Mouse (Mus musculus) kidney, adult 8-10 months (tissue): ENCODE data around the gene Plekha5.
A peak's percentile ranks its signal among the peaks of the same experiment; 100 is the strongest.

Experiments
- DNase-seq, 2 experiments: peaks; one replicate each; pipeline ENCODE4 v3.0.0; 2022

The Plekha5 gene

GRCm38 (mm10) chr6:140456393-140457163 lies 32.7 kb downstream of the Plekha5 start:
- DNase-seq: no peak

DNA sequence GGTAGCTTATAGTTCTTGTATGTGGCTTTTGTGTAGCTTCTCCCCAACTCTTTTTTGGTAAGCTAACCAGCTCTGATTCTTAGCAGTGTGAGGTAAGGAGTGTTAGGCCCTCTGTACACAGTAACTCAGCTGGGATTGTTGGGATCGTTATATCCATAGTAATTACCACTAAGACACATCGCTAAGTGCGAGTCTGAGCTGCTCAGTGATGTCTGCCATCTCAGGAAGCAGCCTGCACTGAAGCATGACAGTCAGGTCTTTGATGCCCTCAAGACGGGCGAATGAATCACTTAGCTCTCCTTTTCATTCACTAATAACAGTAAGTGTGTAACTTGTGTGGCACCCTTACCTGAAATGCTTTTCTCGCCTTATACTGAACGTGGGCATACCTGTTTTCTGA lies 36.5 kb downstream of the Plekha5 start:
- no peak for DNase-seq

GRCm38 (mm10) chr6:140464818-140465217 lies 41.0 kb downstream of the Plekha5 start:
- DNase-seq: no peak

DNA sequence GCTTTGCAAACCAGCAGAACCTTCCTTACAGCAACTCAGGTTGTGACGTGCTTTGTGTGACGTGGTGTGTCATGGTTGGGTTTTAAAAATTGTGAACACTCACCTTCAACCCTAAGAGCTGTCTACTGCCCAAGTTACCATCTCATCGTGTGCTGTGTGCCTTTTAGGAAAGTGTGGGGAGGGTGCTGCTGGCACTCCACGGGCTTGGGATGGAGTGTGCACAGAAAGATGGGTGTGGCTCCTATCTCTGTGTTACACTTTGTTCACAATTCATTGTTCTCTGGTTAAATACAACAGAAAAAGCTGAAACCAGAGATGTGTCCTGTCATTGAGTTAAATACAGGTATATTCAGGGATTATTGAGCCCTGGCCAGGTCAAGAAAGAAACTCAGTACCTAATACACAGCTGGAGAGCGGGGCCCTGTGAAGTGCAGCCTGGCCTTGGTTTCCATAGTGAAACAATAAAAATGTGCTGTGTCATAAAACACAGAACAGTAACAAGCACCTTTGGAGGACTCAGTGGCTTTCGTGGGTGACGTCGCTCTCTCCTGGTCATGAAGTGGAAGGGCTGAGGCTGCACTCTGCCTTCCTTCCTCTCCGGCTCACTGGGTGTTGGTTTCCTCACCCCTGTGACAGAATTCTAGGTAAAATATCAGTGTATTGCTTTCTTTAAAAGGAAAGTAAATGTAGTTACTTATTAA lies 42.2 kb downstream of the Plekha5 start:
- DNase-seq: peak; percentile 18 to 23

- DNase-seq: no peak
Observed at GRCm38 (mm10) chr6:140466841-140467240, 43.0 kb downstream of the Plekha5 start.

DNA sequence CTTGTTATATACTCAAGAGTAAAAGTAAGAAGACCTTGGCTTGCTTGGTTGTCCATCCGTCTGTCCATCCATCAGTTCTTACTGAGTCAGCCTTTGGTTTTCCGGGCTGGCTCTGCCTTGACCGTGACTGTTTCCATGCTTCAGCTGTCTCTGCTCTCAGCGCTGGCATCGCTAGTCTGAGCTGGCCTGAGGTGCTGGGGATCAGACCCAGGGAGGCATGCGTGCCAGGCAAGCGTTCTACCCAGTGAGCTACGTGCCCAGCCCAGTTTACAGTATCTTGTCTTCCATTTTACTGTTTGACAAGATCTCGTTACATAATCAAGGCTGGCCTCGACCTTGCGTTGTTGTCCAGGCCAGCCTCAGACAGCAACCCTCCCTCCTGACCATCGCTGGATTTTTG lies 44.0 kb downstream of the Plekha5 start:
- DNase-seq: no peak

DNA sequence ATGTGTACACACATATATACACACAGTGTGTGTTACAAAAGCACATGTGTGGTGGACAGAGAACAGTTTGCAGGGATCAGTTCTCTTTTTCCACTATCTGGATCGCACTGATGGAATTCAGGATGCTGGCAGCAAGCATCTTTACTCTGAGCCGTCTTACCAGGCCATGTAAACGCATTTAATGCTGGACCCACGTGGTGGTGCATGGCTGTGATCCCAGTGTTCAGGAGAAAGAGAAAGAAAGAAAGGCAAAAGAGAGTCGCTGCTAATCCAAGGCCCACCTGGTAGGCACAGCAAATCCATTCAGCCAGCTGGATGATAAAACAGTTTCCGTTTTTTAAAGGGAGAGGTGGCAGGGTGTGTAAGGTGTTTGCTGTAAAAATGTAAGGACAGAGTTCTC lies 45.9 kb downstream of the Plekha5 start:
- no peak for DNase-seq

DNA sequence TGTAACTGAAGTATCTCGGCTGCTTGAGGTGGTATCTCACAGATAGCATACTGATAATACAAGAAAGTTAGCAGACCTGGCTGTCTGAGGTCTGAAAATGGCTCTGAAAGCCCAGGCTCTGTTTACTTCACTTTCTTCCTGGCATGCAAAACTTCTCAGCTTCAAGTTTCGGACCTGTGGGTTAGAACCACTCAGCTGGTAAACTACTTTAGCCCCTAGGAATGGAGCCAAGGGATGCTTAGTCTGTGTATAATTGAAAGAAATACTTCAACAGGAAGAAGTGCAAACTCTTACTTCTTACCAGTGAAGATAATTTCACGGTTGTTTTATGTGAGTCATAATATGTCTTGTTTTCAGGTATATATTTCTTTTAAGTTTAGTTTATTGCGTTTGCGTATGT lies 47.9 kb downstream of the Plekha5 start:
- DNase-seq: peak in 1 of 2 experiments; percentile 48

- peak; percentile 47 to 71 for DNase-seq
Observed at GRCm38 (mm10) chr6:140472345-140472744, 48.5 kb downstream of the Plekha5 start.

GRCm38 (mm10) chr6:140475393-140476087 lies 51.7 kb downstream of the Plekha5 start:
- DNase-seq: no peak

- DNase-seq: no peak
Observed at GRCm38 (mm10) chr6:140476981-140477380, 53.1 kb downstream of the Plekha5 start.

DNA sequence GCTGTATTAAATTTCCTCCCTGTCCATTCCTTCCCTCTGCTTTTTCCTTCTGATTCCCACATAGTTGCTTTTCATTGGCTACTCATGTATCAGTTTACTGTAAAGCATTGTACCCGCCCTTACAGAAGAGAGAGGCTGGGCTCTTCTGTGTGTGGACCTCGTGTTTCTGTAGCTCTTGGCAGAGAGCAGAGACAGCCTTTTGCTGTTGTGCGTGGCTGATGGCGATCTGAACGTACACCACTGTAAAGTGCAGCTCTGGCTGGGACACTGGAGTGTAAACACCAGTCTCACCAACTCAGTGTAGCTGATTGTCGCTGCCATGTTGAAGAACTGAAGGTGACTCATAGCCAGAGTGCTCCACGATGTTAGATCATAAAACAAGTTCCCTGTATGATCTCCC lies 54.2 kb downstream of the Plekha5 start:
- no peak for DNase-seq

GRCm38 (mm10) chr6:140478943-140479342 lies 55.1 kb downstream of the Plekha5 start:
- no peak for DNase-seq

GRCm38 (mm10) chr6:140480425-140481081 lies 56.7 kb downstream of the Plekha5 start:
- DNase-seq: no peak

DNA sequence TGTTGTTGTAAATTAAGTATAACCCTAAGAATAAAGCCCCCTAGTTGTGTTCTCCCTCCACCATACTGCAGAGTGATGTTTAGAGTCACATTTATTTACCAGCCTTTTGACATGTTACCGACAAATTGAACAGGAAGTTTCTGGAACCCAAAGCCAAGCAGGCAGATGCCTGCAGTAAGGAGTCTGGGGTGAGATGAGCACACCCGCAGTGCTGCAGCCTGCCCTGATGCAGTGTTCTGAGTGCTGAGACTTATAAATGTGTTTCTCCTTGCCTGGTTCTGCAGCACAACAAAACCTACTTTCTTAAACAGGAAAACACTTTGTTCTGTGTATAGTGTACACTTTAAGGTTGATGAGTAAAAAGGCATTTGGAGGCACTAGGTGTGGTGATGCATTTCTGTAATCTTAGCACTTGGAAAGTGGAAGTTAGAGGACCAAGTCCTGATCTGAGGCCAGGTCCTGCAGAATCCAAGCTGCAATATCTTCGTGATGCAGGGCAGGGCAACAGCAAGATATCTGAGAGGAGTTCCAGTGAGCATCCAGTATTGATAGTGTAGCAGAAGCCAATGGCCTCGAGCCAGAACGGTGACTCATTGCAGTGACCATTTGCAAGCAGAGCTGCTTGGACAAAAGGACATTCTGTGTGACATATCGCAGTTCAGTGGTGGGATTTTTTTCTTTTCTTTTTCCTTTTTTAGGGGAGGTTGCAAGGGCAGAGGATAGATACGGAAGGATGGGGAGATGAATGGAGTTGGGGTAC lies 58.0 kb downstream of the Plekha5 start:
- DNase-seq: peak in 1 of 2 experiments; percentile 44

GRCm38 (mm10) chr6:140484170-140484569 lies 60.3 kb downstream of the Plekha5 start:
- no peak for DNase-seq

- no peak for DNase-seq
Observed at GRCm38 (mm10) chr6:140485636-140486035, 61.8 kb downstream of the Plekha5 start.

- no peak for DNase-seq
Observed at GRCm38 (mm10) chr6:140486685-140487084, 62.8 kb downstream of the Plekha5 start.

DNA sequence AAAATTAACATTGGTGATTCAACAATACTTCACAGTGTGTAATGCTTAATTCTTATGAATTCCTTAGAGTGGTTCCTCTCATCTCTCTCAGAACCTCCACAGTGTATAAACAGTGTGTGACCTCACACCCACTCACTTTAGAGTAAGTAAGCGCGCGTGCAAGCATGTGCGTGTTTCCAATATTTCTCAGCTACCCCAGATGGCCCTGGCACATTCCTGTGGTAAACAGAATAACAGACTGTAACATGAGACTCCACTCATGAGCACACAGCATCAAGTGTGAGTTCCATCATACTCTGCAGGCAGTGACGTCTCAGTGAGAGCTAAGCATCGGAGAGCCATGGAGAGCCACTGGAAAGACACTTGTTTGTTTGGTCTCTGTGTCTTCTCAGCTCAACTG lies 63.6 kb downstream of the Plekha5 start:
- no peak for DNase-seq

DNA sequence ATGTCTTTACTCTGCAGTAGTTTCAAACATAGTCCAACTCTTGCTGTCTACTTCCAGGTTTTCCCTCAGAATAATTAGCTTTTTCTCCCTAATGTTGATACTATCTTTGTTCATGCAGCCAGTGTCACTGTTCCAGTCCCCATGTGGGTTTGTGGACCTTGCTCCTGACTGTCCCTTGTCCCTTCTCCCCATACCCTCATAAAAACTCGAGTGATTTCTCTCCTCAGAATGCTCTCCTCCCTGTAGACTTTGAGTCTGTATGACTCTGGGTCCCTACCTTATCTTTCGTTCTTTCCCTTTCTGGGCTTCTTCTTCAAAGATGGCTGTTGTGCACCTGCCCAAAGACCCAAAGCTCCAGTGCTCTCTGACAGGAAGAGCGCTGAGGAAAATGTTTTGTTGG lies 64.8 kb downstream of the Plekha5 start:
- DNase-seq: no peak

DNA sequence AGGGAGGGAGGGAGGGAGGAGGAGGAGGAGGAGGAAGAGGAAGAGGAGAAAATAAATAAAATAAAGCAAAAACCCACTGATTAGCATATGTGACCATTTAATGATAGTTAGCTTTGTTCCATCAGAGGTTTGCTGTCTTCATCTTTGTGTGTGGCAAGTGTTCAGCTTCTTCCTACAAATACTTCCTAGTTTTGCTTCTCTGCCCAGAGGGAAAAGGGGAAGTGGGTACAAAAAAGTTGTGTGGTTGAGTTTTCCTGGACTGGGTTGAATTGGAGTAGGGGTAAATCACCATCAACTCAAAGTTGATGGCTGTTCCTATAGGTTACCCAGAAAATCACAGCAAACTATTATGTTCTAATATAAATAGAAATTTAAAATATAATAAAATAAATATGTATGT lies 65.7 kb downstream of the Plekha5 start:
- no peak for DNase-seq

GRCm38 (mm10) chr6:140490220-140490619 lies 66.4 kb downstream of the Plekha5 start:
- DNase-seq: no peak
